Mouse (Mus musculus) limb, embryonic 12.5 days (tissue): ENCODE data around the gene Ccdc93. TPM values are rescaled to one million over a fixed set of nuclear protein-coding genes. Genes with fewer than 3 reads are reported as not detected.

Experiments used
- ATAC-seq: fragments of 200-750 bp; cut with Nextera tagmentation; 2 replicates; pipeline ENCODE4 v1.8.0; 2017; ENCODE audit warnings: low read depth, moderate TSS enrichment; ENCODE audit not compliant: insufficient number of reproducible peaks, insufficient read depth, low FRiP score, low TSS enrichment
- H3K27ac ChIP-seq: fragments of 300-500 bp; sonication (generic); 2 replicates; pipeline ENCODE4 v1.5.1; 2016; ENCODE audit warnings: mild to moderate bottlenecking, moderate library complexity
- H3K27me3 ChIP-seq: fragments of 300-500 bp; sonication (generic); 2 replicates; pipeline ENCODE4 v1.6.1; 2016; ENCODE audit warnings: mild to moderate bottlenecking, moderate library complexity
- H3K36me3 ChIP-seq: fragments of 300-500 bp; sonication (generic); 2 replicates; pipeline ENCODE4 v1.6.1; 2016; ENCODE audit warnings: mild to moderate bottlenecking, moderate library complexity
- H3K4me1 ChIP-seq: fragments of 300-500 bp; sonication (generic); replicated peaks from 2 replicates; pipeline ENCODE4 v1.6.1; 2016
- H3K4me2 ChIP-seq: fragments of 300-500 bp; sonication (generic); 2 replicates; pipeline ENCODE4 v1.6.1; 2016; ENCODE audit warnings: mild to moderate bottlenecking, moderate library complexity
- H3K4me3 ChIP-seq: fragments of 300-500 bp; sonication (generic); replicated peaks from 2 replicates; pipeline ENCODE4 v1.5.1; 2016; ENCODE audit warnings: mild to moderate bottlenecking
- H3K9ac ChIP-seq: fragments of 300-500 bp; sonication (generic); replicated peaks from 2 replicates; pipeline ENCODE4 v1.6.1; 2016; ENCODE audit warnings: mild to moderate bottlenecking, moderate library complexity
- H3K9me3 ChIP-seq: fragments of 300-500 bp; sonication (generic); 2 replicates; pipeline ENCODE4 v1.6.1; 2016; ENCODE audit warnings: mild to moderate bottlenecking, moderate library complexity
- WGBS: fragments of 180-500 bp; shearing (Covaris S2); methylation state at CpG from one replicate; pipeline ENCODE4 v1.1.7; 2016; 5-methylcytosine and 5-hydroxymethylcytosine counted together
- polyA plus RNA-seq: library from polyadenylated mRNA; unstranded; fragments of >200 nt; fragmentation: Nextera tagmentation; extraction: Ambion mirVana; gene quantifications from 2 replicates; pipeline ENCODE4 v1.2.1, GENCODE M21; 2016

Gene Ccdc93
- polyA plus RNA-seq, 1 experiment from 2014 or later: 15.5 TPM

DNA sequence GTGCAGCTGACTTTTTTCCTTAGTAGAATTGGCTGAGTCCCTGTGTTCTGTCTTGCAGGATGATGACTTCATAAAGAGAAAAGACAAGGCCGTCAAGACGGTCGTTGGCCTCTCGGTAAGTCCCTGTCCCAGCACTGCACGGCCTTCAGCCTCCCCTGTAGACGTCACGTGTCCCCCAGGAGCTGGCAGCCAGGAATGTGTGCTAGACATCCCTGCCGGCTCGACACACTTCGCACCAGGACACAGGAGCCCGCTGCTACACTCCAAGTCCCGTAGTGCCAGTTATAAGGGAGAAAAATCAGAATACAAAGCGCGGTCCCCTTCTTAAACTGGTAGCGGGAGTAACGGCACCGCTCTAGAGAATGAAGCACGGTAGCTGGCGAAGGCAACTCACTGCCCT, 17.3 kb downstream of the Ccdc93 start:
- no peaks in the 10 kb centered on the region for H3K27me3 ChIP-seq
- peaks cover 21% of the 10 kb centered on the region for H3K4me1 ChIP-seq
- H3K9ac ChIP-seq: no peak overlapping the region
- H3K36me3 ChIP-seq: peaks cover 76% of the 10 kb centered on the region
- H3K4me2 ChIP-seq: no peak overlapping the region
- WGBS: 94% methylated on average over 19 of the region's 19 CpGs
- ATAC-seq: 0 out of 2 replicates have a peak, but pooled peaks have one; percentile 2
- no peaks in the 10 kb centered on the region for H3K9me3 ChIP-seq
- H3K4me3 ChIP-seq: no peak overlapping the region
- H3K27ac ChIP-seq: no peak overlapping the region

DNA sequence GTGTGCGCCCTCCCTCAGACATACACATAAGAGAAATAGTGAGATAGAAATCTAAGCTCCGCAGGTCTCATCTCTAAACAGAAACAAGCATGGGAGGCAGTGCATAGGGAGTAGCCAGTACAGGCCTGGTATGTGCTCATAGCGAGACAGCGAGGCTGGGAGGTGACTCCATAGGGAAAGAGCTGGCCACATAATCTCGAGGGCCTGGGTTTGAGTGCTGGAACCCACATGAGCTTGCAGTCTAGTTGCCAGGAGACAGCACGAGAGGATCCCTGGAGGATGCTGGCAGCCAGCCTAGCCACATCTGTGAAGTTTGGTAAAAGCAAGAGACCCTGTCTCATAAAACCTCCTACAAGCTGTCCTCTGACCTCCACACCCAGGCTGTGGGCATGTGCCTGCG, 20.2 kb downstream of the Ccdc93 start:
- Histone ChIP-seq H3K9me3 (no peaks in the 10 kb centered on the region), H3K4me2 (no peak overlapping the region), H3K9ac (no peak overlapping the region), H3K4me1 (peaks cover 31% of the 10 kb centered on the region), H3K27ac (no peak overlapping the region), H3K36me3 (peaks cover 52% of the 10 kb centered on the region), H3K27me3 (no peaks in the 10 kb centered on the region), H3K4me3 (no peak overlapping the region)
- ATAC-seq: no peak
- 82% methylated on average over 7 of the region's 7 CpGs for WGBS

DNA sequence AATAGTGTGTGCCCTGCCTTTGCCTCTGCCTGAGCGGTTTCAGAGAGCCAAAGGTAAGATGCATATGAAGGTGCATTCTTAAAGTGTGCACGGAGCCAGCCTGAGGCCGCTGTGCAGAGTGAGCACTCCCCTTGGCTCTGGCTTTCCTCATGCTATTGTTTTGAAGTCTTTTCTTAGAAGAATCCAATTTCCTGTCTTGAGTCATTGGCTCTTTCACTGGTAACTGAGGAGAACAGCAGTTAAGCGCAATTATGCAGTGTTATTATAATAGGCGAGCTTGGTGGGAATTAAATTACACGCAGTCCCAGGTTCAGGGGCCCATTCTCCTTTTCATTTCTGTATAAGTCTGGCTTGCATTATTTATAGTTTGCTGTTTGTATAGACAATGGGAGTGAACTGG, 21.6 kb downstream of the Ccdc93 start:
- Histone ChIP-seq H3K9ac (no peak overlapping the region), H3K4me2 (no peak overlapping the region), H3K4me1 (peaks cover 31% of the 10 kb centered on the region), H3K27me3 (no peaks in the 10 kb centered on the region), H3K36me3 (peaks cover 49% of the 10 kb centered on the region), H3K27ac (peak overlapping the region; percentile 54), H3K9me3 (no peaks in the 10 kb centered on the region), H3K4me3 (no peak overlapping the region)
- no peak for ATAC-seq
- 46% methylated on average over 6 of the region's 6 CpGs for WGBS

DNA sequence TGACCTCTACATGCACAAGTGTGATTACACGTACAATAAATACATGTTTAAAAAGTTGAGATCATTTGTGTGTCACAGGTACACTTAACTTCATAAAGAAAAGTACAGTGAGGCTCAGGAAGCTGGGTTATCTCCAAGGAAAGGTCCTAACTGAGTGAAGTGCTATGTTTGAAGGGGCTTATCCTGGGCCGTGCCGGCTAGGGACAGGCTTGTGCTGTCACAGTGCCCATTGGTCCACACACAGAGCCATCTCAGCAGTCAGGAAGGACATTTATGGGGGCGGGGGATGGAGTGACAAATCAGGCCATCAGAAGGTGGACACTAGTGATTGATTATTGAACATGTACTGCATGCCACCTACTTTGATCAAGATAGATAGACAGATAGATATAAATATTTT, 22.2 kb downstream of the Ccdc93 start:
- H3K27ac ChIP-seq: no peak overlapping the region
- no peak overlapping the region for H3K9ac ChIP-seq
- no peak for ATAC-seq

DNA sequence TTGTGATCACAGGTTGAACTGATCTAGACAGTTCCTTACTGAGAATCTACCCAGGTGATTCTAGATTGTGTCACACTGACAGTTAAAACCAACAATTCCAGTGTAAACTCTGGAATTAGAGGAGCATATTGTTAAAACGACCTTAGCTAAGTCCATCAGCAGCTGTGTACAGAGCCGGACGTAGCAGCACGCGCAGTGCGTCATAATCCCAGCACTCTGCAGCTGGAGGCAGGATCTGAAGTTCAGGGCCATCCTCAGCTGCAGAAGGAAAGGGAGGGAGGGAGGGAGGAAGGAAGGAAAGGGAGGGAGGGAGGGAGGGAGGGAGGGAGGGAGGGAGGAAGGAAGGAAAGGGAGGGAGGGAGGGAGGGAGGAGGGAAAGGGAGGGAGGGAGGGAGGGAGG, 24.1 kb downstream of the Ccdc93 start:
- H3K9ac ChIP-seq: no peak overlapping the region
- no peak overlapping the region for H3K4me2 ChIP-seq
- no peak overlapping the region for H3K27ac ChIP-seq
- ATAC-seq: no peak
- no peak overlapping the region for H3K4me3 ChIP-seq
- peaks cover 34% of the 10 kb centered on the region; the same call in 1 of the 2 replicates for H3K36me3 ChIP-seq
- H3K4me1 ChIP-seq: peaks cover 23% of the 10 kb centered on the region
- H3K27me3 ChIP-seq: no peaks in the 10 kb centered on the region
- no peaks in the 10 kb centered on the region for H3K9me3 ChIP-seq
- 68% methylated on average over 6 of the region's 6 CpGs for WGBS

More for the DNA sequence above, 22.2 kb downstream of the Ccdc93 start:
- H3K9me3 ChIP-seq: no peaks in the 10 kb centered on the region
- H3K4me1 ChIP-seq: peaks cover 31% of the 10 kb centered on the region
- no peak overlapping the region for H3K4me2 ChIP-seq
- peaks cover 43% of the 10 kb centered on the region for H3K36me3 ChIP-seq
- no peaks in the 10 kb centered on the region for H3K27me3 ChIP-seq
- H3K4me3 ChIP-seq: no peak overlapping the region
- WGBS: 89% methylated on average over 4 of the region's 4 CpGs

DNA sequence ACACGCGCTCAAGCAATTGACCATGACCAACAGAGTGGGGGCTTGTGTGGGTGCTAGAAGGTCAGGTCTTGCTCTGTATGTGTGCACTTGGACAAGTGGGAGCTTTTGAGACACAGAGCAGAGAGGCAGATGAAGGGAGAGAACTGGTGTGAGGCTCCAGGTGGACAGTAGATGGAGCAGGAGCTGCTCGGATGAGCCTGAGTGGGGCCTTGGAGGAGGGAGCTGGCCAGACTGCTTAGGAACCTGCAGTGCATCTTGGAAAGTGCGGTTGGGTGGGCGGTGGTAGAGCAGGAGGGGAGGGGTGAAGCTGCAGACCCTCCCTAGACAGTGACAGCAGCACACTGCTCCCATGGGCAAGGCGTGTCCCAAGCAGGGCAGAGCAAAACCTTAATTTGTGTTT, 29.2 kb downstream of the Ccdc93 start:
- Histone ChIP-seq H3K4me1 (peaks cover 7% of the 10 kb centered on the region; the same call in 1 of the 2 replicates), H3K27me3 (no peaks in the 10 kb centered on the region), H3K9me3 (no peaks in the 10 kb centered on the region), H3K27ac (no peak overlapping the region), H3K4me2 (no peak overlapping the region), H3K4me3 (no peak overlapping the region), H3K36me3 (peaks cover 53% of the 10 kb centered on the region), H3K9ac (no peak overlapping the region)
- ATAC-seq: no peak
- WGBS: 70% methylated on average over 6 of the region's 6 CpGs

DNA sequence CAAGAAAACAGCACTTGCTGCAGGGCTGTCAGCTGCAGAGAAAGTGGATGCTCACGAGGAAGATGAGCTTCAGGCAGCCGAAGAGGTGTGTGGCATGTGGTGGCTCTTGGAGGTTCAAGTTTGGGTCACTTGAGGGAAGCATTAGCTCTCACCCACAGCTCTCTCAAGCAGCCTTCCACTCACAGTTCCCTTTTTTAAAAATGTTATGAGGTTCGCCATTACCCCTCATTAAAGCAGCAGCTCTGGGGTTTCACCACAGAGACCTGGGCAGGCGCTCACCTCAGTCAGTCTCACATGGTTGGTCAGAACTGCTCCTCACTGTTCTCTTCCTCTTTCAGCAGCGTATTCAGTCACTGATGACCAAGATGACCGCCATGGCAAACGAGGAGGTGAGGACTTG, 31.0 kb downstream of the Ccdc93 start:
- Histone ChIP-seq H3K9ac (no peak overlapping the region), H3K4me2 (no peak overlapping the region), H3K9me3 (no peaks in the 10 kb centered on the region), H3K4me1 (peaks cover 7% of the 10 kb centered on the region; the same call in 1 of the 2 replicates), H3K4me3 (no peak overlapping the region), H3K27ac (no peak overlapping the region), H3K36me3 (peaks cover 56% of the 10 kb centered on the region), H3K27me3 (no peaks in the 10 kb centered on the region)
- no peak for ATAC-seq
- 88% methylated on average over 7 of the region's 7 CpGs for WGBS

DNA sequence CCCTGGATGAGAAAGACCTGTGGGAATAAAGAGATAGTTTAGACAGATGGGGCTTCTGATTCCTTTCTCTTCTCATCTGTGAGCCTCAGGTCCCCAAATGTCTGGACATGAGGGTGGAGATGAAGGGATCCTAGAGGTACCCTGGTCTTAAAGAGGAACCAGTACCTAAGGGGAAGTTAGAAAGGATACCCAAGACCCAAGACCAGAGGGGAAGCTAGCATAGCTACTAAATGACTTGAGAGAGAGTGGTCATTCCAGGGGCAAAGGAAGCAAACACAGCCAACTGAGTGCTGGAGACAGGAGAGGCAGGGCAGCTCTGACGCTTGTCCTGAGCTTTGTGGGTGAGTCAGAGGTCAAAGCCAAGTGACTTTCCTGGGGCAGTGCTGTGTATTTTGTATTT, 31.8 kb downstream of the Ccdc93 start:
- Histone ChIP-seq H3K4me2 (no peak overlapping the region), H3K36me3 (peaks cover 56% of the 10 kb centered on the region), H3K9me3 (no peaks in the 10 kb centered on the region), H3K27ac (no peak overlapping the region), H3K4me1 (peaks cover 7% of the 10 kb centered on the region; the same call in 1 of the 2 replicates), H3K9ac (no peak overlapping the region), H3K4me3 (no peak overlapping the region), H3K27me3 (no peaks in the 10 kb centered on the region)
- WGBS: 77% methylated on average over 1 of the region's 1 CpGs
- ATAC-seq: no peak

DNA sequence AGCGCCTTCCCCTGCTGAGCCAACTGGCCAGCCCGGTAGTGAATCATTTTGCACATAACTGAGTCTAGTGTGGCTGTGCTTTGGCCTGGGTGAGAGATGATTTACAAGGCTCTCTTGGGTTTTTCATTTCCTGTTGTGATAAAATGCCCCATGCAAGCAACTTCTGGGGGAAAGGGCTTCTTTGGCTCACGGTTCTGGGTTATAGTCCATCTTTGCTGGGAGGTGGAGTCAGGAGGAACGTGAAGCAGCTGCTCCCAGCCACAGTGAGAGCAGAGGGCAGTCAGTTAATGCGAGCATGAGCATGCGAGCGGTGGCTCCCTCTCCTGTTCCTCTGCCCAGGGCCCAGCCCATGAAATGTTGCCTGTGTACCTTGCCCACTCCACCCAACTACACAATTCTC, 33.0 kb downstream of the Ccdc93 start:
- no peaks in the 10 kb centered on the region for H3K27me3 ChIP-seq
- H3K4me2 ChIP-seq: no peak overlapping the region
- 53% methylated on average over 7 of the region's 7 CpGs for WGBS
- H3K9me3 ChIP-seq: no peaks in the 10 kb centered on the region
- H3K4me3 ChIP-seq: no peak overlapping the region
- H3K27ac ChIP-seq: peak overlapping the region; percentile 24; the same call in 1 of the 2 replicates
- H3K9ac ChIP-seq: no peak overlapping the region; the same call in 1 of the 2 replicates
- H3K4me1 ChIP-seq: peaks cover 7% of the 10 kb centered on the region; the same call in 1 of the 2 replicates
- ATAC-seq: no peak
- H3K36me3 ChIP-seq: peaks cover 56% of the 10 kb centered on the region

DNA sequence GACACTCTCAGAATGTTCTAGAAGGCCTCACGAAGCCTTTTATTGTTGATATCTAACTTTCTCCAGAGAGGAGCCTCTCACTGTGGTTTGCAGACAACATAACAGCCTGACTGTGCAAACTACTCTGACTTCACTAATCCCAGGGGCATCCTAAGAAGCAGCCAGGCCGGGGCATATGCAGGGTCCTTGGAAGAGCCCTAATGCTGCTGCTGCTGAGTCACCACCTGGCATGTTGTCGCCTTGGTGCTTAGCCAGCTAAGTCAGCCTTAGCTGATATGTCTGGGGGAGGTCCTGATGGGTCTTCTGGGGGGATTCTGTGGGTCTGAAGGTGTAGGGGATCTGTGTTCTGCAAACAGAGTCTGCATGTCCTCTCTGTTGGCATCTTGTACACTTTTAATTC, 35.4 kb downstream of the Ccdc93 start:
- H3K27me3 ChIP-seq: no peaks in the 10 kb centered on the region
- peaks cover 13% of the 10 kb centered on the region; the same call in 1 of the 2 replicates for H3K4me1 ChIP-seq
- no peak overlapping the region for H3K4me3 ChIP-seq
- H3K4me2 ChIP-seq: no peak overlapping the region
- WGBS: 82% methylated on average over 3 of the region's 3 CpGs
- peaks cover 55% of the 10 kb centered on the region for H3K36me3 ChIP-seq
- ATAC-seq: no peak
- no peak overlapping the region for H3K27ac ChIP-seq
- H3K9me3 ChIP-seq: no peaks in the 10 kb centered on the region
- H3K9ac ChIP-seq: no peak overlapping the region

DNA sequence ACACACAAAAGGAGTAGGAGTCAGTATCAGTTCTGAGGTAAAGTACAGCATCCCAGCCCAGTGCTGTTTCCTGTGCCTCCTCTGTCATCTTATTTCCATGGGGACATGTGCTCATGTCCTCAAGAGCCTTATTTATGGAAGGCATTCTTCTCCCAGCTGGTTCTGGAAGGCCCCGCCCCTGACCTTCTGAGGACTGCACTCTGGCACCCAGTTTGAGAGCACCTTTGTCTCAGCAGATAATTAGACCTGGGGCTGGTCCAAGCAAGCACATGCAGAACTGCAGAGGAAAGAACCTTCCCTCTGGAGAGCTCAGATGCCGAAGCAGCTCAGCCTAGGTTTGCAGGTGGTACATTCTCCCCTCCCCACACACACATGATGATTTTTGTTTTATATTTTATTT, 37.4 kb downstream of the Ccdc93 start:
- H3K4me2 ChIP-seq: no peak overlapping the region
- H3K36me3 ChIP-seq: peaks cover 35% of the 10 kb centered on the region; the same call in 1 of the 2 replicates
- H3K9ac ChIP-seq: no peak overlapping the region
- H3K27me3 ChIP-seq: no peaks in the 10 kb centered on the region
- H3K9me3 ChIP-seq: no peaks in the 10 kb centered on the region
- H3K27ac ChIP-seq: no peak overlapping the region
- H3K4me1 ChIP-seq: peaks cover 14% of the 10 kb centered on the region; the same call in 1 of the 2 replicates
- H3K4me3 ChIP-seq: no peak overlapping the region
- whole genome bisulfite sequencing: 84% methylated on average over 2 of the region's 2 CpGs
- no peak for ATAC-seq

DNA sequence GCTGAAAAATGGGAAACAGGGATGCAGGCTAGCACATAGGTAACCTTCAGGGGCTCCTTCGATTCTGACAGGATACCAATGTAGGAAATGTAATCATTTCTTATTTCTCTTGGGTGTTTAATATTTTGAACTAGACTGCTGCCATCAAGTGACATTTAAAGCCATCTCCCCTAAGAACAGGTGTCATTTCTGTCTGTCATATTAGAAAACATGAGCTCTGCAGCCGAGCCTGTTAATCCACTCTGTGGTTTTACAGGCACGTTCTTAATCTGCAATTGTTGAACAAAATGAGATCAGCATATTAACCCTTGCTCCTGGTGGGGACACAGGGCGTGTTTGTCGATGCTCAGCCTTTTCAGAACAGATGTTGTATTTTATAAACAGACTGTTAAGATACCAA, 40.7 kb downstream of the Ccdc93 start:
- H3K9ac ChIP-seq: no peak overlapping the region
- H3K27ac ChIP-seq: no peak overlapping the region
- H3K27me3 ChIP-seq: no peaks in the 10 kb centered on the region
- H3K4me2 ChIP-seq: no peak overlapping the region
- 68% methylated on average over 5 of the region's 5 CpGs for WGBS
- no peaks in the 10 kb centered on the region for H3K9me3 ChIP-seq
- peaks cover 20% of the 10 kb centered on the region for H3K36me3 ChIP-seq
- no peak for ATAC-seq
- H3K4me1 ChIP-seq: 0 out of 2 replicates have a peak, but pooled peaks cover 7% of the 10 kb centered on the region
- no peak overlapping the region for H3K4me3 ChIP-seq
